Mouse (Mus musculus) right cerebral cortex, postnatal 10 days (tissue): ENCODE measurements at regions not wholly inside any gene's neighbourhood (a gene's known extent, or its start where the extent isn't known, plus 50 kb on each side); places are given as distances from the start of the nearest gene placed in this dataset.

ENCODE experiments used
- DNase-seq, 2 experiments: peaks; one replicate each; pipeline ENCODE4 v3.0.0; 2021; ENCODE audit warnings: low spot score in 2 of 2

DNA sequence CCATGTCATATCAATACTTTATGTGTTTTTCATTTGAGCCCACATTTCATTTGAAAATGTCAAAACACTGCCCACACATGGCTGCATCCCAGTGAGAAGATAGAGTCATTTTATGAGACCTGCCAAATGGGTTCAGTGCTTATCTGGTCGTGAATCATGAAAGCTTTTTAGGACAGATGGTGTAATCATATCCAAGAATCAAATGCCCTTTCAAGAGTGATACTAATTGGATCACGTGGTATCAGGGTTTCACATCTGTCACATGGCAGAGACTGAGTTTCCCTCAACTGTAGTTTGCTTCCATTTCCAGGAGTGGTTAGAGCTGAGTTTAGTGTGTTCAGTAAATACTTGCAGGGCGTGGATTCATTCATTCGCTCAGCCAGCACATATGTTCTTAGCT lies 87.2 kb upstream of the Agbl1 start:
- DNase-seq, result no peak

DNA sequence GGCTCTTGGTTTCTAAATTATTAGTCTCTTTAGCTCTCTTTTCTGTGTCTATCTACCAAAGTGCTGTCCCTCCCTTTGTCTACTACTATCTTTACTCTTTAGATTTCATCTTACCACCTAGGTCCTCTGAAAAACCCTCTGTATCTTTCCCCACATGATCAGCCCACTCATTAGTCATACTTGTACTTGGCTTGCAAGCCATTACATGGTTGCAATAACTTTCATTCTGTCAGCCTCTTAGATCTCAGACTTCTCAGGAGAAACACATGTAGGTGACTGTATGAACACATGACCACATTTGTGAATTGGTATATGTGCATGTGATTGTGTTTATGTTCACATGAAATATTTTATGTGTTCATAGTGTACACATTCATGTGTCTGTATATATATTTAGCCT lies 83.3 kb upstream of the Agbl1 start:
- DNase-seq, result no peak

DNA sequence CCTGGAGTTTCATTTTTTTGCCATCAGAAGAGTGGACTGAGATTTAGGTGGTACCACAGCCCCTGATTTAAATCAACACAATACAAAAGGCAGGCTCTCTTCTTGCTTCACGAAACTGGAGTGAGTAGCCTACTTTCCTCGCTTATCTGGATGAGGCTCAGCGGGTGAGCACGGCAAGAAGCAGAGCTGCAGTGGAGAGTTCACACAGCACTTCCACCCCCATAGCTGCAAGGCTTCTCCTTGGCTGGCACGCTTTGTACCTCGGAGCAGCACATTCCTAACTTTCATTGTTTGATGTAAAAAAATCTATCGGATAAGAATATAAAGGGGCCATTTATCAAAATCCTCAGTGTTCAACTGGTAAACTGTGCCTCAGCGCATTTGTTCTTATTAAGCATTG lies 72.8 kb upstream of the Agbl1 start:
- DNase-seq, result no peak

DNA sequence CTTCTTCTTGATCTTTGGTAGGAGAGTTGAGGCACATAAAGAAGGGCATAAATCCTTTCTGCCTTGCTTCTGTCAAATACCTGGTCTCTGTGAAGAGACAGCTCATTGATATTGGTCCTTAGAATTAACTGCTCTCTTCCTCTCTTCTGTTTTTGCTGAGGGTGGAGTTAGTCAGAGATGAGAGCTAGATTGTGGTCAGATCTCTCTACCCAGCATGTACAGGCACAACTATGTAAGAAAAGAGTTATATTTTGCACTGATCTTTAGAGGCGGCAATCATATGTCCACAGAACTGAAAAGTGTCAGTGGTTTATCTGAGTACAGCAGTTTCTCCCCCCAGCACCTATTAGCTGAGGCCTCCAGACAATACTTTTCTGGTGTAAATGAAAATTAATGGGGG lies 65.5 kb upstream of the Agbl1 start:
- no peak for DNase-seq

DNA sequence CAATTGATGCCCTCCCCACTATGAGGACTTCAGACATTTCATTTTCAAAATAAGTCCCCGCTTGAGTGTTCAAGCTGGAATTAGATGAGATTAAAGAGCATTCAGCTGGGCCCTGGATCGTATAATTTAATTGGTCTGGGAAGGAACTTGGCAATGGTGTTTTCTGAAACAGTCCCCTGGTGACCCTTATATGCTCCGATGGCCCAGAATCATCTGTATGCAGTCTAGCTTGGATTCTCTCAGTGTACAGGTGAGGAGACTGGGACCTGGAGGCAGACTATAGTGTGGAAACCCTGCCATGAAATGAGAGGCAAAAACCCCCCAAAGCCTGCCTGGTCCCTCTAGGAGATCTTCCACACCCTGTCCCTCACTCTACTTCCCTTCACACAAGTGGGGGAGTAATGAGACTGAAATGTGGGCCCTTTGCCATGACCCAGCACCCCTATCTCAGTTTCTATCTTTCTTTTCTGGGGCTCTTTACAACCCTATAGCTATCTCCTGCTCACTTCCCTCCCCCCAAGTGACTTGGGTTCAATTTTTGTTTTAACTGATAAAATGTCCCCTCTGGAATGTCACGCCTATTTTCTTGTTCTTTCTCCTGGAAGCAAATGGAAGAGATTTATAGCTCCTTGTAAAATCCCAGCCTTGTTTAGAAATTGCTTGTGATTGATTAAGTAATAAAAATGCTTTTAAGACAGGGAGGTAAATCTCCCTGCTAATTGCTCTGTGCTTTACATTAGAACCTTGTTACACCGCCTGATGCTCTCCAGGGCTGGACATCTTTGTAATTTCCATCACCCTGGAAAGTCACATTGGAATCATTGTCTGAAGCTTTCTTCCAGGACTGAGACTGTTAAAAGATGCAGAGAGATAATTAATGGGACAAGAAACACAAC lies 64.7 kb upstream of the Agbl1 start:
- DNase-seq, result no peak

DNA sequence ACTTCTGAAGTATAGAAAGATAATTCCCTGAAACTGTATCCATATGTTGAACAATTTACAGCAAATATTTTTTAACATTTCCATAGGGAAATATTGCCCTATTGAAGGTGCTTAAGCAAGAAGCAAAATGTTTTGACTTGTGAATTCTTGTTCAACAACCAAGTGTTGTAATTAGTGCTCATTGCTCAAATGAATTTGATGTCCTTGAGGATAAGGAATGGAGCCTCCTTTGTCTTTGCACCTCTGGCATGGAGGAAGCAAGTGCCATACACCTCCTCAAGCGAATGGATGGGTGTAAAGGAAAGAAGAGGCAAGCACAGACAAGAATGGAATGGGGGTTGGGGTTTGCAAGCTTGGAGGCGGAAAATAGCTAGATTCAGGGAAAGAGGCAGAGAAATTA lies 59.2 kb upstream of the Agbl1 start:
- DNase-seq, result no peak

DNA sequence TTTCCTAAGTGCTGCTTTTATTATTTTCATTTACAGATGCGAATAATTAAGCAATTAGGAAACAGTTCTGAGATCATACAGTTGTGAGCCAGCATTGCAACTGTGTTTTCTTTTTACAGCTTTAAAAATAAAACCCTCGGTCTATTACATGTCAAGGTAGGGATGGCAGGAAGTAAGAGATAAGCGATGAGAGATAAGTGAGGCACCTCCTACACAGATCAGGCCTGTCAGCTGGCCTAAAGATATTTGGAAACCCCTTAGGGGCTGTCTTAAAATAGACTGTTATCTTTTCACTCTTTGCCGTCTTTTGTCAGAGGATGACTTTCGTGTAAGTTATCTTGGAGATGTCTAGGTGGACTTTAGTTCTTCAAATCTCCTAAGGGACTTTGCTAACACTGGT lies 53.5 kb upstream of the Agbl1 start:
- no peak for DNase-seq

DNA sequence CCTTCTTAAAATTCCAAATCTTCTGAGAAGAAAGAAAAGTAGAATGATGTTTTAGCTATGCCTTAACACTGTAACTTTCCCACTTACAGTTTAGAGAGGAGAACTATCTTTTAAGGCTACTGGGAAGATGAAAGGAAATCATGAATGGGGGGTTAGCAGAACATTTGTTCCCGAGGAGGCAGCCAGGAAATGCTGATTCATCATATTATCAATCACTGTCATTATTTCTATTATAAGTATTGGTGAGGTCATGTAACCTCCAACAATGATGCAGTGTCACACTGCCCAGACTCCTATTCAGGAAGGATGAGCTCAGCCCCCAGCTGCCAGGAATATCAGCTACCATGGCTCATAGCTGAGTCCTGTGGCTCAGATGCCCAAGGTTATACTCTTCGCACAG lies 52.3 kb upstream of the Agbl1 start:
- DNase-seq, result no peak
